Mouse (Mus musculus) gastrocnemius, postnatal 25 days (tissue): Measurements from ENCODE around the gene Npvf. TPM values are rescaled to one million over a fixed set of nuclear protein-coding genes. Genes with fewer than 3 reads are reported as not detected.
"Not testable (repeated sequence)": the region's sequence is repeated elsewhere in the genome, so short reads cannot be mapped to it uniquely, and the experiment has no call there.

Experiments used
- DNase-seq: peaks from one replicate; pipeline ENCODE4 v3.0.0; 2022
- total RNA-seq, 2 experiments: library from RNA; stranded (reverse); gene quantifications; 1 replicate in 1 of 2; 2 replicates in 1 of 2; pipeline ENCODE4 v1.2.3; 2021

Npvf gene
- total RNA-seq, 2 experiments from 2014 or later, result not detected

GRCm38 (mm10) chr6:50639656-50640055 is 14.6 kb downstream of the Npvf start:
- no peak for DNase-seq

GRCm38 (mm10) chr6:50626170-50626569 is 28.1 kb downstream of the Npvf start:
- DNase-seq, result not testable (repeated sequence)

GRCm38 (mm10) chr6:50618273-50618672 is 36.0 kb downstream of the Npvf start:
- not testable (repeated sequence) for DNase-seq

GRCm38 (mm10) chr6:50601620-50602019 is 52.6 kb downstream of the Npvf start:
- DNase-seq, result no peak

Other genes with a start within 250 kb of the Npvf start
- 1 to 10 TPM; 3.3 to 3.6 TPM for gene Osbpl3, start 198.2 kb downstream of the Npvf start, total RNA-seq
- 100 to 1,000 TPM; 110 TPM for gene Cycs, start 87.9 kb downstream of the Npvf start, total RNA-seq
- under 1 TPM; 0.24 to 0.28 TPM for gene 4921507P07Rik, start 57.8 kb downstream of the Npvf start, total RNA-seq